Mouse (Mus musculus) heart, adult 2 months (tissue): ENCODE results near the gene Msrb2.

ENCODE experiments used
- CTCF ChIP-seq: fragments of 200-600 bp; IDR thresholded peaks from 2 replicates; pipeline ENCODE4 v1.8.1; 2022; ENCODE audit warnings: antibody characterized with exemption, mild to moderate bottlenecking, moderate library complexity
- EP300 ChIP-seq: fragments of 200-500 bp; IDR thresholded peaks from 2 replicates; pipeline ENCODE4 v1.6.1; 2011; ENCODE audit warnings: low read depth, low read length, control low read depth; ENCODE audit not compliant: insufficient read depth
- POLR2A ChIP-seq: fragments of 200-500 bp; IDR thresholded peaks from 2 replicates; pipeline ENCODE4 v1.6.1; 2011; ENCODE audit warnings: mild to moderate bottlenecking, low read depth, low read length, control low read depth; ENCODE audit not compliant: insufficient read depth

- TF ChIP-seq POLR2A (no peak), CTCF (no peak), EP300 (no peak)
Observed at GRCm38 (mm10) chr2:19383006-19383405, 11.8 kb downstream of the Msrb2 start.
